Mouse (Mus musculus) layer of hippocampus, adult 9-11 months (tissue): ENCODE measurements at regions not wholly inside any gene's neighbourhood (a gene's known extent, or its start where the extent isn't known, plus 50 kb on each side); places are given as distances from the start of the nearest gene placed in this dataset.

Experiments used
- DNase-seq: peaks from one replicate; pipeline ENCODE4 v3.0.0; 2022

GRCm38 (mm10) chr13:28432017-28432416, 174.7 kb downstream of the Gm11361 start:
- DNase-seq: no peak

GRCm38 (mm10) chr13:28426085-28426484, 168.8 kb downstream of the Gm11361 start:
- no peak for DNase-seq

GRCm38 (mm10) chr13:28425116-28425515, 167.8 kb downstream of the Gm11361 start:
- peak; percentile 15 for DNase-seq

GRCm38 (mm10) chr13:28424446-28425059, 167.2 kb downstream of the Gm11361 start:
- DNase-seq: no peak

GRCm38 (mm10) chr13:28421309-28421708, 164.0 kb downstream of the Gm11361 start:
- no peak for DNase-seq

GRCm38 (mm10) chr13:28420636-28421035, 163.3 kb downstream of the Gm11361 start:
- no peak for DNase-seq

- DNase-seq: peak; percentile 93
Observed at GRCm38 (mm10) chr13:28419950-28420381, 162.6 kb downstream of the Gm11361 start.

GRCm38 (mm10) chr13:28418936-28419681, 161.8 kb downstream of the Gm11361 start:
- peak; percentile 14 for DNase-seq

- peak; percentile 55 for DNase-seq
Observed at GRCm38 (mm10) chr13:28417929-28418881, 160.9 kb downstream of the Gm11361 start.

- DNase-seq: peak; percentile 78
Observed at GRCm38 (mm10) chr13:28417431-28417928, 160.2 kb downstream of the Gm11361 start.

GRCm38 (mm10) chr13:28416887-28417286, 159.6 kb downstream of the Gm11361 start:
- peak; percentile 21 for DNase-seq

- peak; percentile 73 for DNase-seq
Observed at GRCm38 (mm10) chr13:28416231-28416630, 158.9 kb downstream of the Gm11361 start.

GRCm38 (mm10) chr13:28415769-28416168, 158.4 kb downstream of the Gm11361 start:
- DNase-seq: no peak

GRCm38 (mm10) chr13:28410324-28410723, 153.0 kb downstream of the Gm11361 start:
- DNase-seq: no peak

GRCm38 (mm10) chr13:28409609-28409902, 152.2 kb downstream of the Gm11361 start:
- DNase-seq: no peak

GRCm38 (mm10) chr13:28408868-28409608, 151.7 kb downstream of the Gm11361 start:
- no peak for DNase-seq

- DNase-seq: no peak
Observed at GRCm38 (mm10) chr13:28400459-28400858, 143.1 kb downstream of the Gm11361 start.
